Comparison of ENCODE assay signal across 11 mouse cellular contexts in genomic region chr8:86668750-86669149, GRCm38 (mm10). TPM values are rescaled to one million over a fixed set of nuclear protein-coding genes. Genes with fewer than 3 reads are reported as not detected.
A peak's percentile ranks its signal among the peaks of the same experiment; 100 is the strongest.
DNase-seq lines count a peak whose midpoint lies in the region; ATAC-seq and TF ChIP-seq lines count a peak whose summit lies in the region.
"Had no signal": no experiment of that assay in that cellular context is flagged by ENCODE, and none has a peak within 500 bp of the region (broad histone marks: within the 10 kb centered on the region; RNA-seq: fewer than 3 reads in every experiment).

No protein-coding gene starts in this region.

- no peak overlapping the region for H3K4me3 ChIP-seq in hindbrain, embryonic 15.5 days
- H3K4me3 ChIP-seq in hindbrain, embryonic 10.5 days = no peak overlapping the region
- H3K4me3 ChIP-seq in intestine, embryonic 14.5 days (ENCODE audit: low read depth, low read length) = no peak overlapping the region
- H3K4me3 ChIP-seq in limb, embryonic 14.5 days (replicated peaks; ENCODE audit: low read length) = no peak overlapping the region
- H3K4me3 ChIP-seq: forebrain, embryonic 12.5 days; lung, embryonic 15.5 days had no signal

- H3K27me3 ChIP-seq in hindbrain, embryonic 15.5 days = no peaks in the 10 kb centered on the region
- H3K27me3 ChIP-seq in hindbrain, embryonic 10.5 days (ENCODE audit: insufficient read depth, poor library complexity, severe bottlenecking) = no peaks in the 10 kb centered on the region
- no peaks in the 10 kb centered on the region for H3K27me3 ChIP-seq in intestine, embryonic 14.5 days (replicated peaks; ENCODE audit: control insufficient read depth, insufficient read depth, low read length)
- no peaks in the 10 kb centered on the region for H3K27me3 ChIP-seq in limb, embryonic 14.5 days (ENCODE audit: control insufficient read depth, insufficient read depth, low read length)
- H3K27me3 ChIP-seq: forebrain, embryonic 12.5 days; lung, embryonic 15.5 days had no signal

- DNase-seq in hindbrain, embryonic 10.5 days (ENCODE audit: low spot score) = no peak
- DNase-seq in adrenal gland, postnatal 14 days = peak; percentile 24
- DNase-seq in intestine, embryonic 14.5 days (ENCODE audit: low spot score) = no peak
- peak; percentile 65 for DNase-seq in limb, embryonic 14.5 days (ENCODE audit: low spot score)
- DNase-seq in urinary bladder, adult 18-20 months (ENCODE audit: low spot score in 2 of 2) = no peak
- DNase-seq: heart, postnatal 14 days; left cerebral cortex, postnatal 4 days had no signal

- no peak overlapping the region for H3K4me2 ChIP-seq in hindbrain, embryonic 15.5 days
- no peak overlapping the region for H3K4me2 ChIP-seq in intestine, embryonic 14.5 days (ENCODE audit: low read length)
- H3K4me2 ChIP-seq in limb, embryonic 14.5 days (replicated peaks; ENCODE audit: low read depth, low read length, severe bottlenecking) = no peak overlapping the region
- H3K4me2 ChIP-seq: forebrain, embryonic 12.5 days; lung, embryonic 15.5 days had no signal

- no peaks in the 10 kb centered on the region for H3K9me3 ChIP-seq in hindbrain, embryonic 15.5 days
- H3K9me3 ChIP-seq in hindbrain, embryonic 10.5 days = no peaks in the 10 kb centered on the region
- H3K9me3 ChIP-seq in intestine, embryonic 14.5 days (ENCODE audit: control insufficient read depth, low read length) = no peaks in the 10 kb centered on the region
- no peaks in the 10 kb centered on the region for H3K9me3 ChIP-seq in limb, embryonic 14.5 days (ENCODE audit: control insufficient read depth, low read length)
- H3K9me3 ChIP-seq: forebrain, embryonic 12.5 days; lung, embryonic 15.5 days had no signal

- ATAC-seq in hindbrain, embryonic 15.5 days (ENCODE audit: low FRiP score, low read depth) = no peak
- 0 out of 2 replicates have a peak, but pooled peaks have one; percentile 64 for ATAC-seq in intestine, embryonic 14.5 days (replicated peaks; ENCODE audit: low FRiP score, low TSS enrichment, low read depth)
- ATAC-seq in limb, embryonic 14.5 days (ENCODE audit: low FRiP score, low read depth) = peak; percentile 70; the same call in 1 of the 2 replicates
- no peak; the same call in 1 of the 2 replicates for ATAC-seq in frontal cortex, adult (ENCODE audit: low TSS enrichment)

- TF ChIP-seq POLR2A in limb, embryonic 14.5 days (IDR thresholded peaks at IDR 0.05; ENCODE audit: borderline replicate concordance, extremely low read depth, insufficient read depth, insufficient read length) = no peak

- H3K36me3 ChIP-seq in hindbrain, embryonic 15.5 days = peaks cover 36% of the 10 kb centered on the region
- peaks cover 44% of the 10 kb centered on the region for H3K36me3 ChIP-seq in hindbrain, embryonic 10.5 days
- H3K36me3 ChIP-seq in intestine, embryonic 14.5 days (ENCODE audit: control insufficient read depth, insufficient read depth, low read length) = peaks cover 30% of the 10 kb centered on the region
- H3K36me3 ChIP-seq in limb, embryonic 14.5 days (ENCODE audit: control insufficient read depth, insufficient read depth, low read length) = peaks cover 26% of the 10 kb centered on the region

- H3K9ac ChIP-seq in hindbrain, embryonic 15.5 days = no peak overlapping the region
- no peak overlapping the region for H3K9ac ChIP-seq in intestine, embryonic 14.5 days (ENCODE audit: low read length)
- H3K9ac ChIP-seq in limb, embryonic 14.5 days (ENCODE audit: low read depth, low read length, severe bottlenecking) = no peak overlapping the region
- H3K9ac ChIP-seq: forebrain, embryonic 12.5 days; lung, embryonic 15.5 days had no signal

- peak overlapping the region; percentile 57 for H3K27ac ChIP-seq in hindbrain, embryonic 15.5 days (replicated peaks)
- no peak overlapping the region for H3K27ac ChIP-seq in hindbrain, embryonic 10.5 days
- peak overlapping the region; percentile 59 for H3K27ac ChIP-seq in intestine, embryonic 14.5 days (ENCODE audit: low read depth)
- peak overlapping the region; percentile 40; the same call in 1 of the 2 replicates for H3K27ac ChIP-seq in limb, embryonic 14.5 days (replicated peaks; ENCODE audit: low read depth, low read length)
- H3K27ac ChIP-seq: forebrain, embryonic 12.5 days; lung, embryonic 15.5 days had no signal

- no peaks in the 10 kb centered on the region for H3K4me1 ChIP-seq in hindbrain, embryonic 15.5 days (replicated peaks)
- no peaks in the 10 kb centered on the region for H3K4me1 ChIP-seq in hindbrain, embryonic 10.5 days (replicated peaks)
- no peaks in the 10 kb centered on the region; the same call in 1 of the 2 replicates for H3K4me1 ChIP-seq in intestine, embryonic 14.5 days (replicated peaks; ENCODE audit: control insufficient read depth, insufficient read depth, low read length)
- H3K4me1 ChIP-seq in limb, embryonic 14.5 days (ENCODE audit: control insufficient read depth, insufficient read depth, low read length) = peaks cover 3% of the 10 kb centered on the region; the same call in 1 of the 2 replicates
- H3K4me1 ChIP-seq: forebrain, embryonic 12.5 days; lung, embryonic 15.5 days had no signal

RNA-seq across cellular contexts. Expression of gene Lonp2, which starts 44.9 kb away (rescaled TPM):
- polyA plus RNA-seq in hindbrain, embryonic 15.5 days (2015; fragmentation: Nextera tagmentation; extraction: Ambion mirVana) = 83.5 and 88.9 TPM in 2 replicates
- 57.6 and 69.3 TPM in 2 replicates for polyA plus RNA-seq in hindbrain, embryonic 10.5 days (2016; fragmentation: Nextera tagmentation; extraction: Ambion mirVana)
- 123 and 136 TPM in 2 replicates for total RNA-seq in adrenal gland, postnatal 14 days (2021)
- polyA plus RNA-seq in intestine, embryonic 14.5 days (2014; fragmentation: Nextera tagmentation; extraction: Ambion mirVana) = 47.2 and 55.0 TPM in 2 replicates
- polyA plus RNA-seq in limb, embryonic 14.5 days (2012; rRNA removed) = 27.6 and 31.8 TPM in 2 replicates
- polyA plus RNA-seq in limb, embryonic 14.5 days (2014; fragmentation: Nextera tagmentation; extraction: Ambion mirVana) = 53.4 and 54.1 TPM in 2 replicates

Comparison
In these comparisons a context has a peak if more than half of its experiments do, and no peak if none do; other contexts are left out.
1. ATAC-seq: peak in intestine, embryonic 14.5 days (single experiment) and limb, embryonic 14.5 days (single experiment); none in hindbrain, embryonic 15.5 days (single experiment) and frontal cortex, adult (single experiment).
2. DNase-seq: peak in adrenal gland, postnatal 14 days (single experiment) and limb, embryonic 14.5 days (single experiment); none in hindbrain, embryonic 10.5 days (single experiment), intestine, embryonic 14.5 days (single experiment) and urinary bladder, adult 18-20 months (0 of 2).